Mouse (Mus musculus): Measurements from ENCODE around the gene Hist1h3b. TPM values are rescaled to one million over a fixed set of nuclear protein-coding genes. Genes with fewer than 3 reads are reported as not detected.

The Hist1h3b gene
- total RNA-seq, 2 experiments from 2014 or later, result 546 to 572 TPM

DNA sequence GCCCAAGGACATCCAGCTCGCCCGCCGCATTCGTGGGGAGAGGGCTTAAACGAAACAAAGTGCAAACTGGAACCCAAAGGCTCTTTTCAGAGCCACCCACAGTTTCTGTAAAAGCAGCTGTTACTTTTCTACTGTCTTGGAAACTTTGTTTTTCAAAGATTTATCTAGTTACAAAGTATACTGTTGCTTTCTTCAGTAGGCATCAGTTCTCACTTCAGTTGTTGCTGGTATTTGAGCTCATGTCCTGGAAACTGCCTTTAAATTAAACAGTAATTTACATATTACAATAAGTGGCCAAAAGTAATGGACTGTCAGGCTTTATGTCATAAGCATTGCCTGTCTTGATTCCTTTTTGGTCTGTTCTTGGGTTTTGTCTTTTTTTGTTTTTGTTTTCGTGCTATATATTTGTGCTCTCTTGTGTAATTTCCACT lies 690 bp downstream of the Hist1h3b start:
- ATAC-seq (ENCODE audit: poor library complexity, severe bottlenecking), result no peak

DNA sequence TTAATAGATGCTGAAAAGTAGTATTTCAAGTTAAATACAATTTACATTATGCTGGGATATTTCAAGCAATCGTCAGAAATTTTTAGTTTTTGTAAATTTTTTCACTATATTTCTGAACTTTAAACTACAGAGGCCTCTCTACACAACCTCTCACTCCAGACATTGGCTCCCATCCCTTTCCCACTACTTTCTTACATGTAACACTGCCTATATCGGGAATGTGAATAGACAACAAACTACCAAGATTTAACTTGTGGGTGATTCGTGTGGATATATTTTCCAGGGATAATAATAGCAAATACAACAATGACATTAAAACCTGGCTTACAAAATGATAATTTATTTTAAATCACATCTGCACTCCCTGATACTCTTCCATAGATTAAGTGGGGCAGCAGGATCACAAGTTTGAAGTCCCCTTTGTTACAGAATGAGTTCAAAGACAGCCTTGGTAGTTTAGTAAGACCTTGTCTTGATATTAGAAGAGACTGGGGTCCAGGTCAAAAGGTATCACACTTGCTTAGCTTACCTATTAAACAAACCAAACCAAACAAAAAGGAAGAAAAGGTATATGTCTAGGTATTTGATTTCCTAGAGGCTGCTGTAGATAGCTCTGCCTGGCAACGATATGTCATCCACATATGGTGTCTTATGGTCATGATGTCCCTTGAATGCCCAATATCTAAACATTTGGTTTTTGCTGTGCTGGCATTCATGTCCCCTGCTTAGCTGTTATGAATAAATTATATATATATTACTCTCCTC lies 1.4 kb downstream of the Hist1h3b start:
- no peak for ATAC-seq (ENCODE audit: poor library complexity, severe bottlenecking)

GRCm38 (mm10) chr13:23755000-23755399 lies 2.9 kb downstream of the Hist1h3b start:
- no peak for ATAC-seq (ENCODE audit: poor library complexity, severe bottlenecking)

- ATAC-seq (ENCODE audit: poor library complexity, severe bottlenecking), result peak; percentile 50
These were observed 4.7 kb downstream of the Hist1h3b start, which contains the start of gene Hist1h4b for GRCm38 (mm10) chr13:23756790-23757189. Gene Hist1h4b, plus strand, starts transcription at chr13:23757013.

DNA sequence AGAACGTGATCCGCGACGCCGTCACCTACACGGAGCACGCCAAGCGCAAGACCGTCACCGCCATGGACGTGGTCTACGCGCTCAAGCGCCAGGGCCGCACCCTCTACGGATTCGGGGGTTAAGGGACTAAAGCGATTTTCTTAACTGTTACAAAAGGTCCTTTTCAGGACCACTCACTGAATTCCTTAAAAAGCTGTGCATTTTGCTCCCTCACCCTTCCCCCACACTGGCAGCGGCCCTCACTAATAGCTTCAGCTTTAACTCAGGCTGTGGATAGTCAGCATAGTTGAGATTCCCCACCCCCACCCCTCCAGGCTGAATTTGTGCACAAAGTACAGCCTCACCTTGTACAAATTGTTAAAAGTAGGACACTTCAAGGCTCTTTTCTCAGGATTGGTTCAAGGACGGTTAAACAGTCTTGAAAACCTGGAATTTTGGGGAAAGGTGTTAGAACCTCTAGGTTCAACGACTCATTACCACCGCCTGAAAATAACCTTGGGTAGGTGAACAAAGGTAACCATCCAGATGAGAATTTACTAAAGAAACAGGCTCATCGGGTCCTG lies 5.2 kb downstream of the Hist1h3b start:
- ATAC-seq (ENCODE audit: poor library complexity, severe bottlenecking), result peak; percentile 5; the same call in 1 of the 2 replicates

DNA sequence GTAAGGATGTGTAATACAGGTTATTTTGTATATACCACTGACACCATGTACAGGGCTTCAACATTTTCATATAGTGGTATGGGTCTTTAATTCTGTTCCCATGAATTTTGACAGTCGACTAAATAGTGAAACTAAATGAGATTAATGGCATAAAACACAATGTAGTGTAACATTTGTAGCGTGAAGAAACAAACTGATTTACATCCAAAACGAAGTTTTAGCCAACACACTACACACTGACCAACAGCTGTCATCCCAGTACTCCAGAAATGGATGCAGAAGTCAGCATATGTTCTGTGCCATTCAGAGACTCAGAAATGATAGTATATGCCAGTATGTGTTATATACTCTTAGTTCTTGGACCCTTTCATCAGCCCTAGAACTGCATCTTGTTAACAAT lies 5.9 kb downstream of the Hist1h3b start:
- no peak for ATAC-seq (ENCODE audit: poor library complexity, severe bottlenecking)

DNA sequence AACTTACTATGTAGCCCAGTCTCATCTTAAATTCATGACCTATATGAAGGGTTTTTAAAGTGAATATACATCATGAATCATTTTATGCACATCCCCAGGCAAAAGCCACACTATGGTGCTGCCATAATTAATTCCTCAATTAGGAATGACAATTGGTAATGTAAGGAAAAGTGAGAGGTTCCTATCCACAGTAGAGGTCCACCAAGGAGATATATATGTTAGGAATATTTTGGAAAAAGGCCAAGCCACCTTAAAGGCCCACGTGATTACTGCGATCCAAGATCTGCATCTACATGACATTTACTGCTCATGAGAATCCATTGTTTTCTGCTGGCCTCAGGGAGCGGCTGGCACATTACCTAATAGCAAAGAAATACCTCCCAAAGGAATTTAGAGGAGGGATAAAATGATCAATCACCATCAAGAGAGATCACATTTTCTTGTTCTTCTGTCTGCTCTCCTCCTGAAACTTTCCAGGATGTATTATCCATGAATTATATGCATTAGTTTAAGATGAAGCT lies 7.2 kb downstream of the Hist1h3b start:
- ATAC-seq (ENCODE audit: poor library complexity, severe bottlenecking), result no peak

DNA sequence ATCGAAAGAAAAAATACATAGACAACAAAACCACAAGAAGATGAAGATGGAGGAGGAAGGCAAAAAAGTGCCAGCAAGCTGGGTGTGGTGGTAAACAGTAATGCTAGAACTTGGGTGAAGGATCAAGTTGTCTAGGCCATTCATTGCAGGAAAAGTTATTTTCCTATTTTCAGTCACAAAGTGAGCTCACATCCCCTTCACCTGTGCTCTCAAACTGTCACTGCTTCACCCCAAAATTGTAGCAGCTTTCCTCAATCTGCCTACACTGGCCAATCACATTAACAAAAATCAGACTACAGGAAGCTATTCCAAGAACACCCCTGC lies 7.8 kb downstream of the Hist1h3b start:
- no peak for ATAC-seq (ENCODE audit: poor library complexity, severe bottlenecking)

DNA sequence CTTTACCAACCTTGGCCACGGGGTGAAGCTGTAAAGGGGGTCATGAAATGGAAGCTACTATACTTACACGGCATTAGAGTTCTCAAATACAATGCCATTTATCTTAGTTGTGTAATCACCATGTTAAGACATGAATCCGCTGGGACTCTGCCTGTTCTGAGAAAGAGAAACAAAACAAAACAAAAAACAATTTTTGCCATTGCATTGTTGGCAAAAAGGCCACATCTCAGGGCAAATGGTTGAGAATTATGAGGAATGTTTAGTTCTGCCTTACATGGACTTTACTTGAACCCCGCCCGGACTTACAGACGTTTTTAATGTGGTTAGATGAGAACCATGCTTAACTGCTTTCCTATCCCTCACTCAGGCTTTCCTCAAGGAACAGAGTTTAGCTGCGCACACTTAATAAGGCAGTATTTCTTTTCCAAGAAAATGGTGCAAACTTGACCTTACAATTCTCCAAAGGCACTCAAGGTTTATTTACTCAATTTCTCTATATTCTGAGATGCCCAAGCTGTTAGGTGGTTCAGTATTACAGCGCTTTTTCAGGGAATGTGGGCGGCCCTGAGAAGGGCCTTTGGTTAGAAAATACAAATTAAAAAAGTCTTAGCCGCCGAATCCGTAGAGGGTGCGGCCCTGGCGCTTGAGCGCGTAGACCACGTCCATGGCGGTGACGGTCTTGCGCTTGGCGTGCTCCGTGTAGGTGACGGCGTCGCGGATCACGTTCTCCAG lies 8.3 kb downstream of the Hist1h3b start:
- ATAC-seq (ENCODE audit: poor library complexity, severe bottlenecking), result no peak

- ATAC-seq (ENCODE audit: poor library complexity, severe bottlenecking), result peak; percentile 49
These were observed 9.2 kb downstream of the Hist1h3b start, which contains the start of gene Hist1h4a for GRCm38 (mm10) chr13:23760972-23761864. Gene Hist1h4a, minus strand, starts transcription at chr13:23761230.

GRCm38 (mm10) chr13:23761871-23762821 lies 10.1 kb downstream of the Hist1h3b start, which contains the start of gene Hist1h3a:
Gene Hist1h3a, minus strand, starts transcription at chr13:23762386.
- peak; percentile 52 for ATAC-seq (ENCODE audit: poor library complexity, severe bottlenecking)

DNA sequence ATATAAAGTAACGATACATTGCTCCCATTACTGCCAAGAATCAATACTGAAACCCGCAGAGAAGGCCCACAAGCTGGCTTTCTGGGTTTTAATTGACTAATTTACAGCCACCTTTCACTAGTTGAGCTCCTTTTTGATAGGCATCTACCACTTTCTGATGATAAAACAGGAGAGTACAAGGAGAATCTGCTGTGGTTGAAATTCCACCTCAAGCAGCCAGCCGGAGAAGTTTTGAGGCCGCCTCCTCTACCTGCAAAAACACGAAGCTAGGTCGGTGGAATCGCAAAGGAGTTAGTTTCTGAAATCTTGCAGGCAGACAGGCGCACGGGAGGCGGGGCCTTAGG lies 11.1 kb downstream of the Hist1h3b start:
- no peak for ATAC-seq (ENCODE audit: poor library complexity, severe bottlenecking)

GRCm38 (mm10) chr13:23763586-23764323 lies 11.7 kb downstream of the Hist1h3b start, which contains the start of gene Hist1h1a:
Gene Hist1h1a, plus strand, starts transcription at chr13:23763666.
- ATAC-seq (ENCODE audit: poor library complexity, severe bottlenecking), result peak; percentile 59

DNA sequence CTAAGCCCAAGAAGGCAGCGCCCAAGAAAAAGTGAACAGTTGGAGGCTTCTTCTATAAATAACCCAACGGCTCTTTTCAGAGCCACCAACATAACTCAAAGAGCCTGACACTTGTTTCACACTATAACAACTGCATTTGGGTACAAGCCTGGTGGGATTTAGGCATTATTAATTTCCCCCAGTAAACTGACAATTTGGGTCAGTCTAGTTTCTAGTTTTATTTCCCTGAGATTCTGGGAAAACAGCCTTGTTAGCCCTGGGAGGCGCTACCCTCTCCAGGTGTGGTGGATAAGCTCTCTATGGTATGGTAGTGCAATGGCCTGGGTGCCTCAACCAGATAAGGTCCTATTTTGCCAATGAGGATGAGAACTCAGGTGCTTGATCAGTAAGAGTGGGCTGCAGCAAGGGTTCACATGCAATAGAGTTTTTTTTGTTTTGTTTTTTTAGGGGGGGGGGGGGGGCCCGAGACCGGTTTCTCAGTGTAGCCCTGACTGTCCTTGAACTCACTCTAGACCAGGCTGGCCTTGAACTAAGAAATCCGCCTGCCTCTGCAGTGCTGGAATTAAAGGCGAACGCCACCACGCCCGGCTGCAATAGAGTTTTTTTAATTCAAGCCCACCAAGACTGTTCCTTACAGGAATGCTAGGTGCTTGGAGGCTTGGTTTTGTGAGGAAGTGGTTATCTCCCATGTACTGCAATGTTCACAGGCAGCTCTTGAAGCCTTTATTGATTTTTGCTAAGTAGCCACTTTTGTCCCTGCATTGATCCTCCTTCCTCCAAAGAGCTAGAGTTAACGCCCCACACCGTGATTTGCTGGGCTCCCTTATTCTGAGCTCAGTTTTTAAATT lies 12.5 kb downstream of the Hist1h3b start:
- ATAC-seq (ENCODE audit: poor library complexity, severe bottlenecking), result no peak

DNA sequence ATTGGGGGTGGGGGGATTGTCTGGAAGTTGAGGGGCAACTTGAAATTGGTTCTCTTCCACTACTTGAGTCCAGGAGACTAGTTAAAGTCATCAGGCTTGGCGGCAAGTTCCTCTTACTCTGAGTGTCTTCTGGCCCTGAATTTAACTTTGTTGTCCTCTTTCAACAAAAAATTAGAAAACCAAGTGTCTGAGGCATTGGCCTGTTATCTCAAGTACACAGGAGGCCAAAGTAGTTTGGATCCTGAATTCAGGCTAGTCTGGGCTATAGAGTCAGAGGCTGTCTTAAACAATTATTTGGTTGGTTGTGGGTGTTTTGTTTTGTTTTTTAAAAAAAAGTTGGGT lies 13.1 kb downstream of the Hist1h3b start:
- ATAC-seq (ENCODE audit: poor library complexity, severe bottlenecking), result no peak

DNA sequence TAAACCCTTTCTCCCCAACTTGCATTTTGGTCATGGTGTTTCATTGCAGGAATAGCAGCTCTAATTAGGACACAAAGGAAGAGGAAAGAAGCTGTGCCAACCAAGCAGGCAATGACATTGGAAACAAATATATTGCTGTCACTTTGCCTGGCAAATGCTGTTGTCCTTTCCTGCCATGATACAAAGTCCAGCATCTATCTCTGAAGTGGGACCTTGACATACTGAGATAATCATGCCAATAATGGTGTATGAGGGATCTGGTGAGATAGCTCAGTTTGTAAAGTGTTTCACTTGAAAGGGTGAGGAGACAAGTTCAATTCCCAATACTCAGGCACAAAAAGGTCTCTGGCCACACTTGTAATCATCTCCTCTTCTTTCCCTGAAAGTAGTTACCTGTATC lies 14.7 kb downstream of the Hist1h3b start:
- ATAC-seq (ENCODE audit: poor library complexity, severe bottlenecking), result no peak

- ATAC-seq (ENCODE audit: poor library complexity, severe bottlenecking), result no peak; the same call in 1 of the 2 replicates
These were observed 16.8 kb downstream of the Hist1h3b start for GRCm38 (mm10) chr13:23768834-23769397.

All from megakaryocyte, adult 5-6 weeks (primary cell).